Mouse (Mus musculus) C2C12 (cell line): Measurements from ENCODE around the gene Olfr248. TPM values are rescaled to one million over a fixed set of nuclear protein-coding genes. Genes with fewer than 3 reads are reported as not detected.

Source experiments
- H3K27me3 ChIP-seq: one replicate; pipeline ENCODE4 v1.6.1; 2011; ENCODE audit not compliant: control insufficient read depth, insufficient read depth, insufficient read length
- H3K36me3 ChIP-seq: one replicate; pipeline ENCODE4 v1.6.1; 2011; ENCODE audit not compliant: control insufficient read depth, insufficient read depth
- H3K4me3 ChIP-seq: one replicate; pipeline ENCODE4 v1.5.1; 2011; ENCODE audit warnings: mild to moderate bottlenecking, control low read depth; ENCODE audit not compliant: poor library complexity, insufficient read depth, severe bottlenecking
- H3K79me2 ChIP-seq: one replicate; pipeline ENCODE4 v1.6.1; 2011; ENCODE audit not compliant: control insufficient read depth, insufficient read depth
- H3K79me3 ChIP-seq: one replicate; pipeline ENCODE4 v1.6.1; 2011; ENCODE audit warnings: low read depth, control low read depth
- H3ac ChIP-seq: one replicate; pipeline ENCODE3; 2011; ENCODE audit warnings: low read depth; ENCODE audit not compliant: control insufficient read depth, insufficient read length
- CEBPB ChIP-seq: IDR thresholded peaks from one replicate; pipeline ENCODE4 v1.6.1; 2011; ENCODE audit warnings: low read depth, mild to moderate bottlenecking, control low read depth, moderate library complexity
- CTCF ChIP-seq: IDR thresholded peaks from one replicate; pipeline ENCODE4 v1.5.1; 2011; ENCODE audit not compliant: control insufficient read depth, insufficient read depth, insufficient read length
- FOSL1 ChIP-seq: IDR thresholded peaks from one replicate; pipeline ENCODE4 v1.8.0; 2011; ENCODE audit warnings: mild to moderate bottlenecking, low read length; ENCODE audit not compliant: poor library complexity, insufficient read depth, severe bottlenecking
- MAX ChIP-seq: IDR thresholded peaks from one replicate; pipeline ENCODE4 v1.6.1; 2011; ENCODE audit warnings: mild to moderate bottlenecking, control low read depth
- MYOD1 ChIP-seq: IDR thresholded peaks from one replicate; pipeline ENCODE4 v1.6.1; 2011; ENCODE audit warnings: low read depth; ENCODE audit not compliant: control insufficient read depth, insufficient read length
- MYOG ChIP-seq: IDR thresholded peaks from one replicate; pipeline ENCODE4 v1.6.1; 2011; ENCODE audit not compliant: control insufficient read depth, insufficient read length; ENCODE audit errors: extremely low read depth
- USF1 ChIP-seq: IDR thresholded peaks from one replicate; pipeline ENCODE4 v1.6.1; 2011; ENCODE audit warnings: low read depth, mild to moderate bottlenecking, control low read depth, moderate library complexity
- polyA plus RNA-seq: library from polyadenylated mRNA; unstranded; fragments of >200 nt; fragmentation: generic; extraction: Trizol; gene quantifications from one replicate; pipeline ENCODE4 v1.2.1, GENCODE M21; 2012; ENCODE audit warnings: missing spikeins

The Olfr248 gene
- polyA plus RNA-seq, 1 experiment: not detected

DNA sequence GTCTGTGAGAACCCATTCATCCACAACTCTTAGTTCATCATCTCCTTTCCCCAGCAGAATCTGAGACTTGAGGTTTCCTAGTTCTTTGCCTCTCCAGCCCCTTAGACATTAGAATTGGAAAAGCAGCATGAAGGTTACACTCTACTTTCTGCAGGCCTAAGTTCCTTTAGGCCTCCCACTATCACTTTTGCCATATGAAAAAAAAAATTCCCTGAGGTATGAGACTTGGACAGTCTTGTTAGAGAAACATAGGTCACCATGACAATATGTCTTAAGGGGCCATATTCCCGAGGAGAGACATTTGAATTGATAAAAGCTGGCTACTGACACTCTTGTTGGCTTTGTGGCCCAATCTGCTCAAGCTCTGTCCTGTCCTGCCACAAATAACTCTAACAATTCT, 32.9 kb downstream of the Olfr248 start, which contains the start of gene Olfr414:
TSS of gene Olfr414 (plus strand) at position 301 of the 400 bp plus-strand sequence.
- H3K79me2 ChIP-seq: no peaks in the 10 kb centered on the region
- no peaks in the 10 kb centered on the region for H3K36me3 ChIP-seq
- H3ac ChIP-seq: no peak within 1 kb of the TSS
- no peaks in the 10 kb centered on the region for H3K79me3 ChIP-seq
- no peaks in the 10 kb centered on the region for H3K27me3 ChIP-seq
- H3K4me3 ChIP-seq: no peak within 1 kb of the TSS
- TF ChIP-seq CTCF (no peak), USF1 (no peak)

DNA sequence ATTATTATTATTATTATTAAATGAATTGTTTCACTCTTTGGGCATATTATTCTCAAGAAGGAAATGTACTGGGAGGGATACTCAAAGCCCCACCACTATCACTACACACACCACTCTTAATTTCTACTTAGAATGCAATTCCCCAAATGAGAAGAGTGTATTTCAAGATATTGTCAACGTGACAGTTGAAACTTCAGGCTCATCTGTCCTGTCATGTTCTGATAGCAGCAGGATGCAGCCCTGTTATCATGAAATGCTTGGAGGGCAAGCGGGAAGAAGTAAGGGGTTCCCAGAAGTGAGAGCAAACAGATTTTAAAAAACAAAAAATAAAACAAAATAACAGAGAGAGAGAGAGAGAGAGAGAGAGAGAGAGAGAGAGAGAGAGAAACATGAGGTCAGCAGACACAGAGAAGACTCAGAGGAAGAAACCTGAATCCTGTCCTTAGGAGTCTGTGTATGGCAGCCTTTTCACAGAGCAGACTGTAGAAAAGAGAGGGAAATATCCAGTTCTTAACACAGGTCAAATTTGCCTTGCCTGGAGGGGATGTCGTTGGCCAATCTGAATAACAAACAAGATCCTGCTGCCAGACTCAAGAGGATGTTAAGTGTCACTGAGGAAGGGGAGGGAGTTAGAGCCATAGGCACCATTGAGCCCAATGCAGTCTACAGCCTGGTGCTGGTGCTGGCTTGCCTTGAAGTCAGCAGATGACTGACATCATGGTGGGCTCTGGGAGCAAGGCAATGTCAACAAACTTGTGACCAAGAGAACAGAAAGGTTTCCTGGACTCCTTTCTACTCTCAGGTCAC, 35.5 kb downstream of the Olfr248 start:
- no peaks in the 10 kb centered on the region for H3K27me3 ChIP-seq
- H3K4me3 ChIP-seq: no peak overlapping the region
- no peaks in the 10 kb centered on the region for H3K36me3 ChIP-seq
- H3ac ChIP-seq: no peak overlapping the region
- H3K79me2 ChIP-seq: no peaks in the 10 kb centered on the region
- TF ChIP-seq FOSL1 (no peak), CEBPB (no peak), MAX (no peak), MYOD1 (no peak), CTCF (no peak), MYOG (no peak)
- no peaks in the 10 kb centered on the region for H3K79me3 ChIP-seq

DNA sequence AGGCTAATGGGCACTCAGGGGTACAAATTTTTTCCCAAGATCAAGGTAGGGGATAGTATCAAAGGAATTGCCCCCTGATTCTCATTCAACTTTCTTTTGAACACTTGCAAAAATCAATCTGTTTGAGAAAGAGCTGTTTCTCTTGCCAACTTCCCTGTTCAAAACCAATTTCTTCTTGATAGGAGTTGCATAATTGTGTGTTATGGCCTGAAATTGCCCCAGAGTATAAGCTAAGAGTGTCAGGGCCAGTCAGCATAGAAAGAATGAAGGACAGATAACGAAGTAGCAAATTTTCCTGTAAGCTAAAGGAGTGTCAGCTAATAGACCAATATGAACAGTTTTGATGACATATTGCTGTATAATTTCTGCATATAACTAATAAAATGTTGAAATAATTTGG, 36.6 kb downstream of the Olfr248 start:
- Histone ChIP-seq H3K4me3 (no peak overlapping the region), H3K79me3 (no peaks in the 10 kb centered on the region), H3K79me2 (no peaks in the 10 kb centered on the region), H3K27me3 (no peaks in the 10 kb centered on the region), H3K36me3 (no peaks in the 10 kb centered on the region), H3ac (no peak overlapping the region)
- TF ChIP-seq FOSL1 (no peak), MAX (no peak), USF1 (no peak), CTCF (no peak), CEBPB (no peak), MYOD1 (no peak)

DNA sequence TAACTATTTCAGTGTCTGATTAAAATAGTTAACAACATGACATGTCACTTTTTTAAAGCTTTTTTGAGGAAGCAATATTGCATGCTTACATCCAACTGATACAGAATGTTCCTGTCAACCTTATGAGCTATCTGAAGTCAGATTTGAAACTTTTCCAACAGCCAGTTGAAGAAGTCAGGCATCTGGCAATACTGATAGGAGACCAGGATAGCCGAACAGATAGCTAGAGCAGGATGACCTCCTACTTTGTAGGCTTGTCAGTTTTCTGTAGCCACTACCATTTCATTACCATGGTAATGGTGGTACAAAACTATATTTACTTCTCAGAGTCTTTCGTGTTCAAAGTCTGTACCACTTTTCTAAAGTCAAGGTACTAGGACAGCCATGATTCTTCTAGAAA, 37.6 kb downstream of the Olfr248 start:
- Histone ChIP-seq H3ac (no peak overlapping the region), H3K79me3 (no peaks in the 10 kb centered on the region), H3K27me3 (no peaks in the 10 kb centered on the region), H3K36me3 (no peaks in the 10 kb centered on the region), H3K4me3 (no peak overlapping the region), H3K79me2 (no peaks in the 10 kb centered on the region)
- TF ChIP-seq CTCF: no peak
- no peak for TF ChIP-seq CEBPB
- TF ChIP-seq MYOD1: no peak
- no peak for TF ChIP-seq FOSL1
- TF ChIP-seq USF1: no peak

DNA sequence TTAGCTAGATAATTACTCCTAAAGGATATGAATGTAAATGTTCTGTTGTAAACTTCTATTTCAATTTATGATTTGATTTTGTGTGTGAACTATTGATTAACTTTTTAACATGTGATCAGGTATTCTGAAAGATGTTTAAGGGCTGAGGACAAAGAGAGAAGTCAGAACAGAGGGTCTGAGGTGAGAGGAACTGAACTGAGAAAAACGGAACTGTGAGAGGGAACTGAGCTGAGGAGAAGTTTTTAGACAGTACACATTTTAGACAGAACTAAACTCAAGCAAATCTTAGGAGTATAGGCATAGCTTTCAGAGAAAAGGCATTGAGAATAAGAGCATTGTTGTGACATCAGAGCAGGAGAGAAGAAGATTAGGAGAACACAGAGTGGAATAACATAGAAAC, 43.3 kb downstream of the Olfr248 start:
- Histone ChIP-seq H3K79me3 (no peaks in the 10 kb centered on the region), H3K36me3 (no peaks in the 10 kb centered on the region), H3K4me3 (no peak overlapping the region), H3ac (no peak overlapping the region), H3K27me3 (no peaks in the 10 kb centered on the region), H3K79me2 (no peaks in the 10 kb centered on the region)
- TF ChIP-seq USF1 (no peak), CTCF (no peak), MYOG (no peak), MAX (no peak), MYOD1 (no peak), CEBPB (no peak), FOSL1 (no peak)

Other genes starting within 250 kb of the Olfr248 start
- gene Olfr420, start 235.4 kb upstream of the Olfr248 start, polyA plus RNA-seq: not detected
- not detected for gene Spta1, start 218.3 kb upstream of the Olfr248 start, polyA plus RNA-seq
- gene Olfr419, start 139.0 kb upstream of the Olfr248 start, polyA plus RNA-seq: not detected
- gene Mptx1, start 60.5 kb upstream of the Olfr248 start, polyA plus RNA-seq: not detected
- not detected for gene Olfr417, start 25.9 kb upstream of the Olfr248 start, polyA plus RNA-seq
- gene Olfr414, start 33.0 kb downstream of the Olfr248 start, polyA plus RNA-seq: not detected
- not detected for gene Olfr220, start 51.0 kb downstream of the Olfr248 start, polyA plus RNA-seq
- gene Fmn2, start 110.8 kb downstream of the Olfr248 start, polyA plus RNA-seq: not detected